Comparison of ENCODE assay signal across 1 mouse cellular context in genomic region chr13:74770480-74770879, GRCm38 (mm10).
A peak's percentile ranks its signal among the peaks of the same experiment; 100 is the strongest.
TF ChIP-seq lines count a peak whose summit lies in the region.

No protein-coding gene starts in this region.

TF ChIP-seq in CH12.LX, 34 proteins besides CTCF, POLR2A, EP300 and RAD21 (continued from another document):
- TF ChIP-seq JUND (conservative IDR thresholded peaks at IDR 0.05; ENCODE audit: low read depth, low read length) (0 out of 2 replicates have a peak, but pooled peaks have one; percentile 52), KAT2A (IDR thresholded peaks at IDR 0.05; ENCODE audit: insufficient replicate concordance, low read length) (0 out of 2 replicates have a peak, but pooled peaks have one; percentile 60), RCOR1 (conservative IDR thresholded peaks at IDR 0.05; ENCODE audit: low read depth, low read length) (peak; percentile 35; the same call in 1 of the 2 replicates), CHD1 (IDR thresholded peaks at IDR 0.05; ENCODE audit: low read depth, low read length) (no peak), ZKSCAN1 (IDR thresholded peaks at IDR 0.05; ENCODE audit: borderline replicate concordance, low read depth, low read length) (no peak), USF2 (conservative IDR thresholded peaks at IDR 0.05; ENCODE audit: low read depth, low read length) (no peak), BHLHE40 (IDR thresholded peaks at IDR 0.05; ENCODE audit: low read depth, low read length) (peak; percentile 54), TBP (conservative IDR thresholded peaks at IDR 0.05; ENCODE audit: low read depth, low read length) (peak; percentile 94), MAFK (IDR thresholded peaks at IDR 0.05; ENCODE audit: insufficient replicate concordance, low read length) (no peak), HCFC1 (IDR thresholded peaks at IDR 0.05; ENCODE audit: low read depth, low read length) (peak; percentile 80), NRF1 (IDR thresholded peaks at IDR 0.05; ENCODE audit: low read depth, low read length) (no peak; the same call in 1 of the 2 replicates), POLR2AphosphoS2 (IDR thresholded peaks at IDR 0.05; ENCODE audit: low read depth, low read length) (no peak; the same call in 1 of the 2 replicates), SMC3 (IDR thresholded peaks at IDR 0.05; ENCODE audit: low read depth, low read length) (peak; percentile 72)
TF ChIP-seq in CH12.LX: peak in this region for 21.
